Mouse (Mus musculus) midbrain, embryonic 10.5 days (tissue): ENCODE measurements around the gene Nkx6-2. TPM values are rescaled to one million over a fixed set of nuclear protein-coding genes. Genes with fewer than 3 reads are reported as not detected.

ENCODE experiments used
- DNase-seq: peaks from one replicate; pipeline ENCODE4 v3.0.0-alpha.2; 2017; ENCODE audit warnings: low spot score
- H3K27ac ChIP-seq: fragments of 300-500 bp; sonication (generic); replicated peaks from 2 replicates; pipeline ENCODE4 v1.5.1; 2016; ENCODE audit warnings: mild to moderate bottlenecking
- H3K27me3 ChIP-seq: fragments of 300-500 bp; sonication (generic); 2 replicates; pipeline ENCODE4 v1.6.1; 2016; ENCODE audit warnings: low read depth, mild to moderate bottlenecking; ENCODE audit not compliant: poor library complexity, severe bottlenecking
- H3K36me3 ChIP-seq: fragments of 300-500 bp; sonication (generic); 2 replicates; pipeline ENCODE4 v1.6.1; 2016; ENCODE audit warnings: mild to moderate bottlenecking, moderate library complexity
- H3K4me1 ChIP-seq: fragments of 300-500 bp; sonication (generic); 2 replicates; pipeline ENCODE4 v1.6.1; 2016
- H3K4me3 ChIP-seq: fragments of 300-500 bp; sonication (generic); 2 replicates; pipeline ENCODE4 v1.5.1; 2016; ENCODE audit warnings: mild to moderate bottlenecking, moderate library complexity
- H3K9me3 ChIP-seq: fragments of 300-500 bp; sonication (generic); replicated peaks from 2 replicates; pipeline ENCODE4 v1.6.1; 2016; ENCODE audit warnings: mild to moderate bottlenecking
- WGBS: fragments of 180-500 bp; shearing (Covaris S2); methylation state at CpG from one replicate; pipeline ENCODE4 v1.1.7; 2016; 5-methylcytosine and 5-hydroxymethylcytosine counted together
- polyA plus RNA-seq: library from polyadenylated mRNA; unstranded; fragments of >200 nt; fragmentation: Nextera tagmentation; extraction: Ambion mirVana; gene quantifications from 2 replicates; pipeline ENCODE4 v1.2.1, GENCODE M21; 2016

Gene Nkx6-2
- polyA plus RNA-seq, 1 experiment from 2014 or later: 60.2 TPM

- DNase-seq: peak; percentile 34
- Histone ChIP-seq H3K27me3 (peaks cover 100% of the 10 kb centered on the region), H3K4me1 (peaks cover 75% of the 10 kb centered on the region), H3K9me3 (no peaks in the 10 kb centered on the region), H3K36me3 (peaks cover 24% of the 10 kb centered on the region), H3K4me3 (peak overlapping the region; percentile 64), H3K27ac (peak overlapping the region; percentile 87; the same call in 1 of the 2 replicates)
- WGBS: 7% methylated on average over 17 of the region's 17 CpGs
Measured at GRCm38 (mm10) chr7:139583094-139583737, 619 bp upstream of the Nkx6-2 start.

- peaks cover 74% of the 10 kb centered on the region for H3K4me1 ChIP-seq
- peaks cover 100% of the 10 kb centered on the region for H3K27me3 ChIP-seq
- peak overlapping the region; percentile 87 for H3K27ac ChIP-seq
- H3K9me3 ChIP-seq: no peaks in the 10 kb centered on the region
- WGBS: under 1% methylated on average over 82 of the region's 82 CpGs
- peaks cover 35% of the 10 kb centered on the region for H3K36me3 ChIP-seq
- DNase-seq: no peak
- peak overlapping the region; percentile 64 for H3K4me3 ChIP-seq
Measured at GRCm38 (mm10) chr7:139581801-139582571, 611 bp downstream of the Nkx6-2 start.

GRCm38 (mm10) chr7:139580851-139581775 is 1.5 kb downstream of the Nkx6-2 start:
- Histone ChIP-seq H3K4me1 (peaks cover 79% of the 10 kb centered on the region), H3K9me3 (no peaks in the 10 kb centered on the region), H3K4me3 (peak overlapping the region; percentile 64), H3K27ac (peak overlapping the region; percentile 87), H3K36me3 (peaks cover 35% of the 10 kb centered on the region), H3K27me3 (peaks cover 100% of the 10 kb centered on the region)
- under 1% methylated on average over 78 of the region's 78 CpGs for WGBS
- DNase-seq: peak; percentile 52

GRCm38 (mm10) chr7:139579261-139579905 is 3.2 kb downstream of the Nkx6-2 start:
- DNase-seq: no peak
- Histone ChIP-seq H3K4me3 (peak overlapping the region; percentile 64), H3K27me3 (peaks cover 100% of the 10 kb centered on the region), H3K9me3 (no peaks in the 10 kb centered on the region), H3K27ac (peak overlapping the region; percentile 87), H3K4me1 (peaks cover 64% of the 10 kb centered on the region), H3K36me3 (peaks cover 39% of the 10 kb centered on the region)
- 47% methylated on average over 21 of the region's 21 CpGs for WGBS

GRCm38 (mm10) chr7:139576064-139576686 is 6.4 kb downstream of the Nkx6-2 start:
- no peaks in the 10 kb centered on the region for H3K9me3 ChIP-seq
- 74% methylated on average over 16 of the region's 16 CpGs for WGBS
- 0 out of 2 replicates have a peak overlapping the region, but pooled peaks have one; percentile 15 for H3K27ac ChIP-seq
- peaks cover 99% of the 10 kb centered on the region for H3K27me3 ChIP-seq
- peaks cover 39% of the 10 kb centered on the region for H3K36me3 ChIP-seq
- DNase-seq: no peak
- H3K4me3 ChIP-seq: no peak overlapping the region
- peaks cover 34% of the 10 kb centered on the region for H3K4me1 ChIP-seq

- H3K27me3 ChIP-seq: peaks cover 96% of the 10 kb centered on the region
- H3K9me3 ChIP-seq: no peaks in the 10 kb centered on the region
- WGBS: 89% methylated on average over 3 of the region's 3 CpGs
- H3K27ac ChIP-seq: no peak overlapping the region
- no peak overlapping the region for H3K4me3 ChIP-seq
- H3K4me1 ChIP-seq: peaks cover 17% of the 10 kb centered on the region
- peaks cover 9% of the 10 kb centered on the region for H3K36me3 ChIP-seq
- no peak for DNase-seq
Measured at GRCm38 (mm10) chr7:139572665-139573064, 9.9 kb downstream of the Nkx6-2 start.

- peaks cover 4% of the 10 kb centered on the region; the same call in 1 of the 2 replicates for H3K36me3 ChIP-seq
- 95% methylated on average over 5 of the region's 5 CpGs for WGBS
- H3K4me3 ChIP-seq: no peak overlapping the region
- H3K4me1 ChIP-seq: no peaks in the 10 kb centered on the region
- peaks cover 96% of the 10 kb centered on the region for H3K27me3 ChIP-seq
- DNase-seq: no peak
- H3K9me3 ChIP-seq: no peaks in the 10 kb centered on the region
- H3K27ac ChIP-seq: no peak overlapping the region
Measured at GRCm38 (mm10) chr7:139570788-139571187, 11.8 kb downstream of the Nkx6-2 start.

GRCm38 (mm10) chr7:139566533-139566932 is 16.1 kb downstream of the Nkx6-2 start:
- Histone ChIP-seq H3K4me3 (no peak overlapping the region), H3K27ac (no peak overlapping the region), H3K9me3 (no peaks in the 10 kb centered on the region), H3K27me3 (peaks cover 97% of the 10 kb centered on the region), H3K36me3 (no peaks in the 10 kb centered on the region), H3K4me1 (peaks cover 23% of the 10 kb centered on the region)
- DNase-seq: no peak
- WGBS: 94% methylated on average over 8 of the region's 8 CpGs

- H3K36me3 ChIP-seq: no peaks in the 10 kb centered on the region
- H3K4me3 ChIP-seq: no peak overlapping the region
- peaks cover 23% of the 10 kb centered on the region for H3K4me1 ChIP-seq
- no peak for DNase-seq
- WGBS: 81% methylated on average over 6 of the region's 6 CpGs
- H3K9me3 ChIP-seq: no peaks in the 10 kb centered on the region
- no peak overlapping the region for H3K27ac ChIP-seq
- H3K27me3 ChIP-seq: peaks cover 97% of the 10 kb centered on the region
Measured at GRCm38 (mm10) chr7:139565998-139566397, 16.6 kb downstream of the Nkx6-2 start.

- WGBS: 94% methylated on average over 2 of the region's 2 CpGs
- H3K27me3 ChIP-seq: peaks cover 100% of the 10 kb centered on the region
- no peak for DNase-seq
Measured at GRCm38 (mm10) chr7:139564161-139564560, 18.4 kb downstream of the Nkx6-2 start.

GRCm38 (mm10) chr7:139563425-139563824 is 19.2 kb downstream of the Nkx6-2 start:
- H3K4me3 ChIP-seq: no peak overlapping the region
- peaks cover 100% of the 10 kb centered on the region for H3K27me3 ChIP-seq
- no peaks in the 10 kb centered on the region for H3K9me3 ChIP-seq
- WGBS: 72% methylated on average over 4 of the region's 4 CpGs
- no peak for DNase-seq
- H3K36me3 ChIP-seq: peaks cover 6% of the 10 kb centered on the region; the same call in 1 of the 2 replicates
- peaks cover 34% of the 10 kb centered on the region for H3K4me1 ChIP-seq
- H3K27ac ChIP-seq: peak overlapping the region; percentile 50; the same call in 1 of the 2 replicates

More at GRCm38 (mm10) chr7:139564161-139564560, 18.4 kb downstream of the Nkx6-2 start:
- H3K9me3 ChIP-seq: no peaks in the 10 kb centered on the region
- peaks cover 26% of the 10 kb centered on the region for H3K4me1 ChIP-seq
- no peak overlapping the region for H3K27ac ChIP-seq
- H3K4me3 ChIP-seq: no peak overlapping the region
- peaks cover under 1% of the 10 kb centered on the region; the same call in 1 of the 2 replicates for H3K36me3 ChIP-seq
